Mouse (Mus musculus): ENCODE measurements at regions not wholly inside any gene's neighbourhood (a gene's known extent, or its start where the extent isn't known, plus 50 kb on each side); places are given as distances from the start of the nearest gene placed in this dataset.

DNA sequence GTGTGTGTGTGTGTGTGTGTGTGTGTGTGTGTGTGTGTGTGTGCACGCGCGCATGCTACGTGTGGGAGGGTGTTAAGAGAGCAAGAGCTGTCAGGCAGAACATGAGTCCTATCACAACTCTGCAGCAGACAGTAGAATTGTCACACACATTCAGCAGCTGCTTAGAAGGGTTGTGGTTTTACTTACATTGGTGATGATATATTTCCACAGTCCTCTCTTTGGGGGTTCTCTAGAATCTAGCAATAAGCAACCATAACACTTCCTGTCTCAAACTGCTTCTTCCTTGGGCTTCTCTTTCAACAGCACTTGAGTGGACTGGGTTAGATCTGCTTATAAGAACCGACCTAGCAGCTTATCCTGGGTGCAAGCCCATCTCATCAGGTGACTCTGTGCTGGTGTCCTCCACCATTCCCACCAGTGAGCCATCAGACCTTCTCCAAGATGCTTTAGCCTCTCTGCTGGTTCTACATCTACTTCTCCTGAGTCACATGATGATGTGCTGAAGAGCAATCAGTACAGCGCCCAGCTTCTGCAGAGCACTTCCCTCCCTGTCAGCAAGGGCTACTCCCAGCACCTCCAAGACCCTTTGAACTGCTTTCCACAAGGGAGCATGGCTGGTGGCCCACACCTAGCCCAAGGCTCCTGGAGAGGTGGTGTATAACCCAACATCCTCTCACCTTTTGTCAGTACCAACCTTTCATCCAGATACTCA, 222.6 kb downstream of the Wdr11 start:
- no peak overlapping the region for H3K4me3 ChIP-seq (ENCODE audit: low read depth, low read length)
- no peak for ATAC-seq (ENCODE audit: insufficient read depth, low FRiP score, low TSS enrichment)
- H3K9me3 ChIP-seq (ENCODE audit: control insufficient read depth, low read length) = no peaks in the 10 kb centered on the region
- no peak overlapping the region for H3K9ac ChIP-seq (ENCODE audit: low read length)
- no peaks in the 10 kb centered on the region for H3K4me1 ChIP-seq (ENCODE audit: control insufficient read depth, insufficient read depth, low read length)
- no peak overlapping the region for H3K4me2 ChIP-seq (ENCODE audit: low read depth)
- DNase-seq (ENCODE audit: low spot score) = no peak
- H3K27ac ChIP-seq (ENCODE audit: low read depth, low read length) = no peak overlapping the region
- no peaks in the 10 kb centered on the region for H3K27me3 ChIP-seq (ENCODE audit: control insufficient read depth, insufficient read depth, low read length)
- no peaks in the 10 kb centered on the region for H3K36me3 ChIP-seq (ENCODE audit: control insufficient read depth, insufficient read depth, low read length)
- WGBS = 90% methylated on average over 6 of the region's 6 CpGs

DNA sequence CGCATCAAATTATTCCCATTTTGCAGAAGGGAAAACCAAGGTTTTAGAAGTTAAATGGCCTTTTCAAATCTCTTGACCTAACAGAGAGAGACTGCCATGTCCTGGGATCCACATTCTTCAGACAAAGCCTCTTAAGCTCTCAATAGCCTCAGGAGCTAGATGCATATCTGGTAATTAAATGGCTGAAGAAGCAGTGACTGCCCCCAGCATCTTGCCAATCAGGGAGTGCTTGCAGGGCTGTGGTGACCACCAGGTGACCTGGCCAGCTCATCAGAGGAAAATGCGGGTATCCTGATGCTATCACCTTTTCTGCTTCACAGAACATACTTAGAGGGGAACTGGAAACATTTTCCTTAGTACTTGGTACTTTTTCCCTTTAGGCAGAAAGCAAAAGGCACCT, 227.2 kb downstream of the Wdr11 start:
- ATAC-seq (ENCODE audit: insufficient read depth, low FRiP score, low TSS enrichment) = no peak
- H3K27me3 ChIP-seq (ENCODE audit: control insufficient read depth, insufficient read depth, low read length) = no peaks in the 10 kb centered on the region
- WGBS = 96% methylated on average over 2 of the region's 2 CpGs

GRCm38 (mm10) chr7:129819651-129820050, 228.0 kb downstream of the Wdr11 start:
- 86% methylated on average over 5 of the region's 5 CpGs for WGBS
- Histone ChIP-seq H3K36me3 (ENCODE audit: control insufficient read depth, insufficient read depth, low read length) (no peaks in the 10 kb centered on the region), H3K4me2 (ENCODE audit: low read depth) (no peak overlapping the region), H3K27me3 (ENCODE audit: control insufficient read depth, insufficient read depth, low read length) (no peaks in the 10 kb centered on the region), H3K9me3 (ENCODE audit: control insufficient read depth, low read length) (no peaks in the 10 kb centered on the region), H3K4me1 (ENCODE audit: control insufficient read depth, insufficient read depth, low read length) (no peaks in the 10 kb centered on the region), H3K4me3 (ENCODE audit: low read depth, low read length) (no peak overlapping the region), H3K27ac (ENCODE audit: low read depth, low read length) (no peak overlapping the region), H3K9ac (ENCODE audit: low read length) (no peak overlapping the region)
- DNase-seq (ENCODE audit: low spot score) = no peak
- no peak for ATAC-seq (ENCODE audit: insufficient read depth, low FRiP score, low TSS enrichment)

More for the DNA sequence above, 227.2 kb downstream of the Wdr11 start:
- no peak overlapping the region for H3K9ac ChIP-seq (ENCODE audit: low read length)
- H3K4me3 ChIP-seq (ENCODE audit: low read depth, low read length) = no peak overlapping the region
- DNase-seq (ENCODE audit: low spot score) = no peak
- no peaks in the 10 kb centered on the region for H3K36me3 ChIP-seq (ENCODE audit: control insufficient read depth, insufficient read depth, low read length)
- H3K27ac ChIP-seq (ENCODE audit: low read depth, low read length) = no peak overlapping the region
- H3K4me1 ChIP-seq (ENCODE audit: control insufficient read depth, insufficient read depth, low read length) = no peaks in the 10 kb centered on the region
- H3K9me3 ChIP-seq (ENCODE audit: control insufficient read depth, low read length) = no peaks in the 10 kb centered on the region
- no peak overlapping the region for H3K4me2 ChIP-seq (ENCODE audit: low read depth)

- H3K9me3 ChIP-seq (ENCODE audit: control insufficient read depth, low read length) = no peaks in the 10 kb centered on the region
- WGBS = 96% methylated on average over 1 of the region's 1 CpGs
- no peak overlapping the region for H3K4me2 ChIP-seq (ENCODE audit: low read depth)
- H3K9ac ChIP-seq (ENCODE audit: low read length) = no peak overlapping the region
- no peaks in the 10 kb centered on the region for H3K27me3 ChIP-seq (ENCODE audit: control insufficient read depth, insufficient read depth, low read length)
- no peaks in the 10 kb centered on the region for H3K4me1 ChIP-seq (ENCODE audit: control insufficient read depth, insufficient read depth, low read length)
- no peak overlapping the region for H3K4me3 ChIP-seq (ENCODE audit: low read depth, low read length)
- no peak overlapping the region for H3K27ac ChIP-seq (ENCODE audit: low read depth, low read length)
- no peak for ATAC-seq (ENCODE audit: insufficient read depth, low FRiP score, low TSS enrichment)
- H3K36me3 ChIP-seq (ENCODE audit: control insufficient read depth, insufficient read depth, low read length) = no peaks in the 10 kb centered on the region
- no peak for DNase-seq (ENCODE audit: low spot score)
Observed at GRCm38 (mm10) chr7:129828970-129829369, 237.3 kb downstream of the Wdr11 start.

DNA sequence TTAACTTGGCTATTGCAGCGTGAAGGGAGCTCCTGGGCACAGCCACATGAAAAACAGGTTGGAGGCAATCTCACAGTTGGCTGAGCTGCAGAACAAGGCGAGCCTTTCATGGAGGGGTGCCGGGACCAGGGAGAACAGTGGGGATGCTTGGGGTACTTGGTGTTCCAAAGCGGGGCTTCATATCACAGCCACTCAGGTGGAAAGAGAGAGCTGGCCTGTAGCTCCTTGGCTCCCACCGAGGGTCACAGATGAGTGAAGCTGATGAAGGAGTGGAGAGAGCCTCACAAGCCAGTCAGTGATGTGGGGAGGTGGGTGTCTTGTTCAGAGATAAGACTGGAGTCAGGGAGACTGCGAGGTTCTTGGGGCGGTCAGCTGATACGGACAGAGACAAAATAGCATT, 241.2 kb downstream of the Wdr11 start:
- H3K4me1 ChIP-seq (ENCODE audit: control insufficient read depth, insufficient read depth, low read length) = no peaks in the 10 kb centered on the region
- no peaks in the 10 kb centered on the region for H3K36me3 ChIP-seq (ENCODE audit: control insufficient read depth, insufficient read depth, low read length)
- DNase-seq (ENCODE audit: low spot score) = no peak
- WGBS = 88% methylated on average over 8 of the region's 8 CpGs
- H3K9ac ChIP-seq (ENCODE audit: low read length) = no peak overlapping the region
- H3K27ac ChIP-seq (ENCODE audit: low read depth, low read length) = no peak overlapping the region
- no peak overlapping the region for H3K4me3 ChIP-seq (ENCODE audit: low read depth, low read length)
- ATAC-seq (ENCODE audit: insufficient read depth, low FRiP score, low TSS enrichment) = no peak
- no peaks in the 10 kb centered on the region for H3K9me3 ChIP-seq (ENCODE audit: control insufficient read depth, low read length)
- no peaks in the 10 kb centered on the region for H3K27me3 ChIP-seq (ENCODE audit: control insufficient read depth, insufficient read depth, low read length)
- H3K4me2 ChIP-seq (ENCODE audit: low read depth) = no peak overlapping the region

DNA sequence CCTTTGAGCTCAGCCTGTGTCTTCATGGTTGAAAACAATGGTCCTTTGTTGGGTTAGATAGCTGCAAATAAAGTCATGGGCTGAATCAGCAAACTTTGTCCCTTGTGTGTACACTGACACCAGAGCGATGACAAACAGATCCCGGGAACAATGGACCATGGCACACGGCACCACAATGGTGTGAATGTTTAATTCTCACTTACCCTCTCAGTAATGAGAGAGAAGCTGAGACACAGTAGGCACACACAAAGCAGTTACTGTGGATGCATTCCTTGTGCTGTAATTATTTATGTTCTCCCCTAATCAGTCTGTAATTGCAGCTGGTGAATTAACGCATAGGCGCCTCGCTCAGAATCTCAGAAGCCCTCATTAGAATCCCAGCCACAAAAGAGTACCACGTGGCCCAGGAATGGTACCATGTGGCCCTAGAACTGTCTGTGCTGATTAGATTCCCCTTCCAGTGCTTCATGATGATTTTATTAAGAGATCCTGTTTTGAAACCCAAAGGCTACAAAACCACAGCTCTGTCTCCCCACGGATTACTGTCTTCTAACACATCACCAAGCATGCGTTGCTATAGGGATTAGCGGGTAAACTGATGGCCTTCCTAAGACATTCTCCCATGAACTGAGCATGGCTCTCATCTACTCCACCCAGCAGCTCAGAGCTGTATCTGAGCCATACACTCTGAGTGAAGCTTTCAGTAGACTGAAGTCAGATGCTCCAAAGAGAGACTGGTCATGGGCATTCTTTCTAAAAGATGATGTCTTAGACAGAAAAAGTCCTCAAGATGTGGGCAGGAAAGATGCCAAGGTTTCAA, 250.8 kb downstream of the Wdr11 start:
- Histone ChIP-seq H3K36me3 (ENCODE audit: control insufficient read depth, insufficient read depth, low read length) (no peaks in the 10 kb centered on the region), H3K9me3 (ENCODE audit: control insufficient read depth, low read length) (no peaks in the 10 kb centered on the region), H3K27me3 (ENCODE audit: control insufficient read depth, insufficient read depth, low read length) (no peaks in the 10 kb centered on the region), H3K27ac (ENCODE audit: low read depth, low read length) (no peak overlapping the region), H3K9ac (ENCODE audit: low read length) (no peak overlapping the region), H3K4me3 (ENCODE audit: low read depth, low read length) (no peak overlapping the region), H3K4me2 (ENCODE audit: low read depth) (no peak overlapping the region), H3K4me1 (ENCODE audit: control insufficient read depth, insufficient read depth, low read length) (no peaks in the 10 kb centered on the region)
- DNase-seq (ENCODE audit: low spot score) (no peak), ATAC-seq (ENCODE audit: insufficient read depth, low FRiP score, low TSS enrichment) (no peak)
- WGBS = 69% methylated on average over 10 of the region's 10 CpGs

- Histone ChIP-seq H3K36me3 (ENCODE audit: control insufficient read depth, insufficient read depth, low read length) (no peaks in the 10 kb centered on the region), H3K9ac (ENCODE audit: low read length) (no peak overlapping the region), H3K9me3 (ENCODE audit: control insufficient read depth, low read length) (no peaks in the 10 kb centered on the region), H3K27ac (ENCODE audit: low read depth, low read length) (no peak overlapping the region), H3K27me3 (ENCODE audit: control insufficient read depth, insufficient read depth, low read length) (no peaks in the 10 kb centered on the region), H3K4me3 (ENCODE audit: low read depth, low read length) (no peak overlapping the region), H3K4me1 (ENCODE audit: control insufficient read depth, insufficient read depth, low read length) (no peaks in the 10 kb centered on the region), H3K4me2 (ENCODE audit: low read depth) (no peak overlapping the region)
- DNase-seq (ENCODE audit: low spot score) (no peak), ATAC-seq (ENCODE audit: insufficient read depth, low FRiP score, low TSS enrichment) (no peak)
- 84% methylated on average over 5 of the region's 5 CpGs for WGBS
Observed at GRCm38 (mm10) chr7:129847136-129847535, 255.5 kb downstream of the Wdr11 start.

GRCm38 (mm10) chr7:129853596-129853995, 261.9 kb downstream of the Wdr11 start:
- Histone ChIP-seq H3K9ac (ENCODE audit: low read length) (no peak overlapping the region), H3K36me3 (ENCODE audit: control insufficient read depth, insufficient read depth, low read length) (no peaks in the 10 kb centered on the region), H3K4me2 (ENCODE audit: low read depth) (no peak overlapping the region), H3K9me3 (ENCODE audit: control insufficient read depth, low read length) (no peaks in the 10 kb centered on the region), H3K4me3 (ENCODE audit: low read depth, low read length) (no peak overlapping the region), H3K27ac (ENCODE audit: low read depth, low read length) (no peak overlapping the region), H3K27me3 (ENCODE audit: control insufficient read depth, insufficient read depth, low read length) (no peaks in the 10 kb centered on the region), H3K4me1 (ENCODE audit: control insufficient read depth, insufficient read depth, low read length) (no peaks in the 10 kb centered on the region)
- ATAC-seq (ENCODE audit: insufficient read depth, low FRiP score, low TSS enrichment) = no peak
- WGBS = 56% methylated on average over 7 of the region's 7 CpGs
- no peak for DNase-seq (ENCODE audit: low spot score)

- Histone ChIP-seq H3K27ac (ENCODE audit: low read depth, low read length) (no peak overlapping the region), H3K9ac (ENCODE audit: low read length) (no peak overlapping the region), H3K27me3 (ENCODE audit: control insufficient read depth, insufficient read depth, low read length) (no peaks in the 10 kb centered on the region), H3K4me1 (ENCODE audit: control insufficient read depth, insufficient read depth, low read length) (no peaks in the 10 kb centered on the region), H3K4me2 (ENCODE audit: low read depth) (no peak overlapping the region), H3K36me3 (ENCODE audit: control insufficient read depth, insufficient read depth, low read length) (no peaks in the 10 kb centered on the region), H3K4me3 (ENCODE audit: low read depth, low read length) (no peak overlapping the region), H3K9me3 (ENCODE audit: control insufficient read depth, low read length) (no peaks in the 10 kb centered on the region)
- ATAC-seq (ENCODE audit: insufficient read depth, low FRiP score, low TSS enrichment) (no peak), DNase-seq (ENCODE audit: low spot score) (no peak)
- WGBS = 67% methylated on average over 2 of the region's 2 CpGs
Observed at GRCm38 (mm10) chr7:129854942-129855341, 263.3 kb downstream of the Wdr11 start.
